Mouse (Mus musculus) urinary bladder, adult 18-20 months (tissue): ENCODE measurements at regions not wholly inside any gene's neighbourhood (a gene's known extent, or its start where the extent isn't known, plus 50 kb on each side); places are given as distances from the start of the nearest gene placed in this dataset.
A peak's percentile ranks its signal among the peaks of the same experiment; 100 is the strongest.
"Not testable (repeated sequence)": the region's sequence is repeated elsewhere in the genome, so short reads cannot be mapped to it uniquely, and the experiment has no call there.

Experiments used
- DNase-seq, 2 experiments: peaks; one replicate each; pipeline ENCODE4 v3.0.0; 2022; ENCODE audit warnings: low spot score in 2 of 2, mixed read lengths in 2 of 2

GRCm38 (mm10) chr2:149283274-149283673 is 121.6 kb upstream of the Cst10 start:
- DNase-seq, result no peak

DNA sequence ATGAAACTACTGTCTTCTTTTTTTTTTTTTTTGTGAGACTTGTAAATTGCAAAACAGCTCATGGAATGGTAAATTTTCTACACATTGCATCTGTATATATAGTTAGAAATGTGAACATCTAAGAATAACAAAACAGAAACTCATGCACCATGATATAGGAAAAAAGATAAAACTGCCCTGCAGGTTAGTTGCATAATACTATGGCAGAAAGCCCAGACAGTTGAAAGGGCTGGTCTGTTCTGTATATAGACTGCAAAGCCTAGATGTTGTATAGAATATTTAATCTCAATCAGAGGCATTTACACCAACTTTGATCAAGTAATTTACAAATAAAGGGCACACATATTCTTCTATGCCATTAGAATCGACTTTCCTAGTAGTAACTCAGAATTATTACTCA is 120.7 kb upstream of the Cst10 start:
- no peak for DNase-seq

DNA sequence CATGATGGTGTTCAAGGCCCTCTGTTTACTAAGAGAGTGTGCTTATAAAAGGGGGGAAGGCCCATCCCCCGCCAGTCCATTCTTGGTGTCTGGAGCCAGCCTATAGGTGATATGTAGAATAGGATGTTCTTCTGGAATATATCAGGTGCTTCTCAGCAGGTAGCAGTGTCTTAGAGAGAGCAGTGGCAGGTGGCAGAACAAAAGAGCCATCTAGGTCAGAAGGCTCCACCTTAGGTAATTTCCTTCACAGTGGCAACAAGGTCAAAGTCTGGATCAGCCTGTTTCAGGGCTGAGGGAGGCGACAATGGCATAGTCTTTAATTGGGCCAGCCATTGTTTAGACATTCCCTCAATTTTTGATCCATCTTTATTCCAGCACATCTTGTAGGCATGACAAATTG is 107.9 kb upstream of the Cst10 start:
- DNase-seq, result not testable (repeated sequence)

GRCm38 (mm10) chr2:149305553-149305952 is 99.3 kb upstream of the Cst10 start:
- DNase-seq, result no peak

GRCm38 (mm10) chr2:149350239-149350811 is 54.5 kb upstream of the Cst10 start:
- peak in 1 of 2 experiments; percentile 4 for DNase-seq
